Mouse (Mus musculus): ENCODE data around the gene Fbxl8.

Gene Fbxl8

GRCm38 (mm10) chr8:105258911-105259720, 5.3 kb upstream of the Fbxl8 start:
- DNase-seq, result no peak

- peak; percentile 83 to 88 for DNase-seq
These were observed 4.6 kb upstream of the Fbxl8 start for GRCm38 (mm10) chr8:105259721-105260320.

- no peak for DNase-seq
These were observed 3.9 kb upstream of the Fbxl8 start for GRCm38 (mm10) chr8:105260371-105261099.

GRCm38 (mm10) chr8:105261326-105261980, 3.0 kb upstream of the Fbxl8 start:
- DNase-seq, result no peak

- no peak for DNase-seq
These were observed 1.1 kb upstream of the Fbxl8 start for GRCm38 (mm10) chr8:105263244-105263912.

GRCm38 (mm10) chr8:105265128-105265527, 680 bp downstream of the Fbxl8 start:
- peak; percentile 69 to 76 for DNase-seq

- peak; percentile 57 to 67 for DNase-seq
These were observed 2.3 kb downstream of the Fbxl8 start for GRCm38 (mm10) chr8:105266775-105267174.

GRCm38 (mm10) chr8:105268342-105269074, 4.1 kb downstream of the Fbxl8 start:
- DNase-seq, result no peak

GRCm38 (mm10) chr8:105269075-105269458, 4.6 kb downstream of the Fbxl8 start:
- no peak for DNase-seq

GRCm38 (mm10) chr8:105269461-105269947, 5.1 kb downstream of the Fbxl8 start, which contains the start of gene Hsf4:
Gene Hsf4, plus strand, starts transcription at chr8:105269801.
- peak; percentile 42 to 50 for DNase-seq

- peak in 1 of 2 experiments; percentile 36 for DNase-seq
These were observed 5.9 kb downstream of the Fbxl8 start for GRCm38 (mm10) chr8:105270101-105270915.

GRCm38 (mm10) chr8:105270916-105271186, 6.4 kb downstream of the Fbxl8 start:
- no peak for DNase-seq

GRCm38 (mm10) chr8:105275387-105275786, 10.9 kb downstream of the Fbxl8 start:
- DNase-seq, result no peak

GRCm38 (mm10) chr8:105275840-105276239, 11.4 kb downstream of the Fbxl8 start, which contains the start of gene Nol3:
Gene Nol3, plus strand, starts transcription at chr8:105276140.
- DNase-seq, result no peak

- DNase-seq, result peak; percentile 30 to 32
These were observed 12.1 kb downstream of the Fbxl8 start for GRCm38 (mm10) chr8:105276292-105277120.

- DNase-seq, result peak; percentile 44 to 45
These were observed 14.5 kb downstream of the Fbxl8 start for GRCm38 (mm10) chr8:105278911-105279334.

- no peak for DNase-seq
These were observed 16.1 kb downstream of the Fbxl8 start for GRCm38 (mm10) chr8:105280567-105280966.

- DNase-seq, result no peak
These were observed 17.4 kb downstream of the Fbxl8 start for GRCm38 (mm10) chr8:105281821-105282220.

- no peak for DNase-seq
These were observed 17.8 kb downstream of the Fbxl8 start for GRCm38 (mm10) chr8:105282239-105282638.

GRCm38 (mm10) chr8:105283074-105283473, 18.6 kb downstream of the Fbxl8 start:
- peak; percentile 53 to 59 for DNase-seq

Measured in B cell, adult 2 months (primary cell).